Mouse (Mus musculus): ENCODE results near the gene Med24.
"Not testable (repeated sequence)": the region's sequence is repeated elsewhere in the genome, so short reads cannot be mapped to it uniquely, and the experiment has no call there.

Med24 gene

DNA sequence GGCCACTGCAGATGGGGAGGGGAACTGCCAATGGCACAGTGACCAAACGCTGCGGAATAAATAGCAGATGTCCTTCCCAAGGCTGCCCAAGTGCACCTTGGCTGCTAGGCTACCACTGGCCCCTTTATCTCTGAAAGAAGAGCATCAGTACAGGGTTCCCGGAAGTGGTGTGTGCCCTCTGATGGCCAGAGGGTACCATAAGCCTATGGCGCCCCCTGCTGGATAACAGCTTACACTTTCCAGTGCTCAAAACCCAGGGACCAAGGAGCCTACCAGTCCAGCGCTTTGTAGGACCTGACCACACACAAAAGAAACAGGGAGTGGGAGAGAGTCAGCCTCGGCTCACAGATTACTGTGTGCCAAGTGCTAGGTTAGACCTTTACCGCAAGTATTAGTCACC lies 74.2 kb downstream of the Med24 start:
- in situ Hi-C loops (cut with MboI; ENCODE audit: low sequenced_read_pairs): not testable (repeated sequence)

Data from CH12F3 (cell line).